Mouse (Mus musculus): ENCODE results near the gene Hoxd8. TPM values are rescaled to one million over a fixed set of nuclear protein-coding genes. Genes with fewer than 3 reads are reported as not detected.

Gene Hoxd8
- total RNA-seq, 2 experiments from 2014 or later, result not detected

- intact Hi-C loops (cut with DNase I), result no loop called here
- DNase-seq (ENCODE audit: low spot score in 2 of 2), result no peak
Measured at GRCm38 (mm10) chr2:74739476-74739800, 35.0 kb downstream of the Hoxd8 start.

- no peak for DNase-seq (ENCODE audit: low spot score in 2 of 2)
- intact Hi-C loops (cut with DNase I), result loop anchor here (10.0 kb wide), 1 partner anchor 675 kb away; no protein-coding TSS in a partner anchor
Measured at GRCm38 (mm10) chr2:74739869-74740268, 35.5 kb downstream of the Hoxd8 start.

GRCm38 (mm10) chr2:74740311-74741091 lies 36.1 kb downstream of the Hoxd8 start:
- intact Hi-C loops (cut with DNase I), result loop anchor here (10.0 kb wide), 1 partner anchor 676 kb away; no protein-coding TSS in a partner anchor
- DNase-seq (ENCODE audit: low spot score in 2 of 2), result no peak

- DNase-seq (ENCODE audit: low spot score in 2 of 2), result no peak
- intact Hi-C loops (cut with DNase I), result loop anchor here (10.0 kb wide), 1 partner anchor 677 kb away; no protein-coding TSS in a partner anchor
Measured at GRCm38 (mm10) chr2:74741252-74741978, 37.0 kb downstream of the Hoxd8 start.

GRCm38 (mm10) chr2:74741979-74742277 lies 37.5 kb downstream of the Hoxd8 start:
- intact Hi-C loops (cut with DNase I), result loop anchor here (10.0 kb wide), 1 partner anchor 677 kb away; no protein-coding TSS in a partner anchor

GRCm38 (mm10) chr2:74745540-74746297 lies 41.3 kb downstream of the Hoxd8 start:
- intact Hi-C loops (cut with DNase I), result loop anchor here (10.0 kb wide), 1 partner anchor 681 kb away; no protein-coding TSS in a partner anchor
- no peak for DNase-seq (ENCODE audit: low spot score in 2 of 2)

More at GRCm38 (mm10) chr2:74741979-74742277, 37.5 kb downstream of the Hoxd8 start:
- DNase-seq (ENCODE audit: low spot score in 2 of 2), result no peak

GRCm38 (mm10) chr2:74746298-74746921 lies 42.0 kb downstream of the Hoxd8 start:
- intact Hi-C loops (cut with DNase I), result loop anchor here (10.0 kb wide), 1 partner anchor 682 kb away; no protein-coding TSS in a partner anchor

GRCm38 (mm10) chr2:74747006-74747405 lies 42.6 kb downstream of the Hoxd8 start:
- intact Hi-C loops (cut with DNase I), result loop anchor here (10.0 kb wide), 1 partner anchor 682 kb away; no protein-coding TSS in a partner anchor
- no peak for DNase-seq (ENCODE audit: low spot score in 2 of 2)

More at GRCm38 (mm10) chr2:74746298-74746921, 42.0 kb downstream of the Hoxd8 start:
- DNase-seq (ENCODE audit: low spot score in 2 of 2), result no peak

GRCm38 (mm10) chr2:74747661-74748141 lies 43.3 kb downstream of the Hoxd8 start:
- no peak for DNase-seq (ENCODE audit: low spot score in 2 of 2)
- intact Hi-C loops (cut with DNase I), result loop anchor here (10.0 kb wide), 1 partner anchor 683 kb away; no protein-coding TSS in a partner anchor

- intact Hi-C loops (cut with DNase I), result loop anchor here (10.0 kb wide), 1 partner anchor 684 kb away; no protein-coding TSS in a partner anchor
- no peak for DNase-seq (ENCODE audit: low spot score in 2 of 2)
Measured at GRCm38 (mm10) chr2:74748436-74748995, 44.1 kb downstream of the Hoxd8 start.

GRCm38 (mm10) chr2:74749337-74750121 lies 45.1 kb downstream of the Hoxd8 start:
- intact Hi-C loops (cut with DNase I), result loop anchor here (10.0 kb wide), 1 partner anchor 685 kb away; no protein-coding TSS in a partner anchor
- DNase-seq (ENCODE audit: low spot score in 2 of 2), result no peak

GRCm38 (mm10) chr2:74750731-74751250 lies 46.4 kb downstream of the Hoxd8 start:
- DNase-seq (ENCODE audit: low spot score in 2 of 2), result no peak
- intact Hi-C loops (cut with DNase I), result no loop called here

- no peak for DNase-seq (ENCODE audit: low spot score in 2 of 2)
- intact Hi-C loops (cut with DNase I), result no loop called here
Measured at GRCm38 (mm10) chr2:74751861-74752260, 47.4 kb downstream of the Hoxd8 start.

- DNase-seq (ENCODE audit: low spot score in 2 of 2), result no peak
- intact Hi-C loops (cut with DNase I), result no loop called here
Measured at GRCm38 (mm10) chr2:74752431-74753174, 48.2 kb downstream of the Hoxd8 start.

- intact Hi-C loops (cut with DNase I), result no loop called here
- DNase-seq (ENCODE audit: low spot score in 2 of 2), result no peak
Measured at GRCm38 (mm10) chr2:74753175-74753523, 48.7 kb downstream of the Hoxd8 start.

GRCm38 (mm10) chr2:74753711-74754110 lies 49.3 kb downstream of the Hoxd8 start:
- intact Hi-C loops (cut with DNase I), result no loop called here
- no peak for DNase-seq (ENCODE audit: low spot score in 2 of 2)

Measured in left cerebral cortex, postnatal 14 days (tissue).